Mouse (Mus musculus) CH12.LX (cell line): ENCODE results near the gene Vps35l. TPM values are rescaled to one million over a fixed set of nuclear protein-coding genes. Genes with fewer than 3 reads are reported as not detected.

Source experiments
- DNase-seq: peaks from one replicate; pipeline ENCODE4 v3.0.0-alpha.2; 2013; ENCODE audit errors: extremely low read depth
- H3K27ac ChIP-seq: 2 replicates; pipeline ENCODE4 v1.5.1; 2012; ENCODE audit warnings: low read depth, mild to moderate bottlenecking, control low read depth, moderate library complexity; ENCODE audit not compliant: insufficient read depth
- H3K27me3 ChIP-seq: replicated peaks from 2 replicates; pipeline ENCODE3; 2012; ENCODE audit warnings: inconsistent platforms
- H3K36me3 ChIP-seq, 2 experiments: replicated peaks in 1 of 2; 2 replicates each; pipeline versions ENCODE3 to v1.6.1; 2012; ENCODE audit warnings: inconsistent platforms in 1 of 2, low read length in 1 of 2, mild to moderate bottlenecking in 1 of 2, mixed read lengths in 1 of 2, moderate library complexity in 1 of 2; ENCODE audit not compliant: control insufficient read depth in 1 of 2, insufficient read depth in 1 of 2
- H3K4me1 ChIP-seq, 2 experiments: 2 replicates each; pipeline ENCODE4 v1.6.1; 2012; ENCODE audit warnings: inconsistent platforms in 1 of 2, moderate library complexity in 1 of 2; ENCODE audit not compliant: insufficient read depth in 2 of 2, control insufficient read depth in 1 of 2
- H3K4me2 ChIP-seq: 2 replicates; pipeline ENCODE4 v1.6.1; 2012; ENCODE audit warnings: low read depth, mild to moderate bottlenecking, control low read depth; ENCODE audit not compliant: poor library complexity, insufficient read depth, severe bottlenecking
- H3K4me3 ChIP-seq, 3 experiments: fragments of 150-350 bp in 1 of 3; sonication (generic) in 1 of 3; replicated peaks in 1 of 3; 2 replicates each; pipeline versions ENCODE3 to v1.5.1; 2011 to 2012; ENCODE audit warnings: low read depth in 2 of 3, low read length in 2 of 3, mild to moderate bottlenecking in 2 of 3, moderate library complexity in 2 of 3, control low read depth in 1 of 3, improper control_type of control experiment in 1 of 3, inconsistent platforms in 1 of 3, mixed read lengths in 1 of 3; ENCODE audit not compliant: poor library complexity in 1 of 3
- H3K79me2 ChIP-seq: replicated peaks from 2 replicates; pipeline ENCODE4 v1.6.1; 2012; ENCODE audit warnings: mild to moderate bottlenecking, moderate library complexity; ENCODE audit not compliant: control insufficient read depth, poor library complexity, insufficient read depth, severe bottlenecking; ENCODE audit errors: extremely low read depth
- H3K9ac ChIP-seq: 2 replicates; pipeline ENCODE4 v1.6.1; 2012; ENCODE audit warnings: low read depth, mild to moderate bottlenecking, control low read depth, moderate library complexity; ENCODE audit not compliant: insufficient read depth
- H3K9me3 ChIP-seq: replicated peaks from 2 replicates; pipeline ENCODE3; 2012; ENCODE audit warnings: low read length, inconsistent platforms, mixed read lengths
- CHD1 ChIP-seq: IDR thresholded peaks from 2 replicates; pipeline ENCODE4 v1.6.1; 2012; ENCODE audit warnings: low read depth, low read length, improper control_type of control experiment, inconsistent platforms
- CHD2 ChIP-seq: IDR thresholded peaks from 2 replicates; pipeline ENCODE4 v1.6.1; 2011; ENCODE audit warnings: low read length, improper control_type of control experiment
- CTCF ChIP-seq, 2 experiments: IDR thresholded peaks in 1 of 2; conservative IDR thresholded peaks in 1 of 2; 2 replicates each; pipeline ENCODE4 v1.5.1; 2011 to 2012; ENCODE audit warnings: low read depth in 2 of 2, low read length in 2 of 2, improper control_type of control experiment in 1 of 2, inconsistent platforms in 1 of 2, mild to moderate bottlenecking in 1 of 2, moderate library complexity in 1 of 2
- ELF1 ChIP-seq: IDR thresholded peaks from 2 replicates; pipeline ENCODE4 v1.6.1; 2014; ENCODE audit warnings: low read depth, mild to moderate bottlenecking, inconsistent platforms, low read length, improper control_type of control experiment
- EP300 ChIP-seq: IDR thresholded peaks from 2 replicates; pipeline ENCODE4 v1.6.1; 2011; ENCODE audit warnings: low read length, improper control_type of control experiment
- IRF4 ChIP-seq: IDR thresholded peaks from 2 replicates; pipeline ENCODE4 v1.6.1; 2014; ENCODE audit warnings: low read depth, mild to moderate bottlenecking, inconsistent platforms, low read length, improper control_type of control experiment
- JUN ChIP-seq: IDR thresholded peaks from 2 replicates; pipeline ENCODE4 v1.6.1; 2011; ENCODE audit warnings: low read depth, mild to moderate bottlenecking, low read length, improper control_type of control experiment, moderate library complexity; ENCODE audit not compliant: insufficient read depth
- MAFK ChIP-seq: IDR thresholded peaks from 2 replicates; pipeline ENCODE4 v1.6.1; 2011; ENCODE audit warnings: low read length, improper control_type of control experiment; ENCODE audit not compliant: insufficient replicate concordance
- MAX ChIP-seq: IDR thresholded peaks from 2 replicates; pipeline ENCODE4 v1.6.1; 2011; ENCODE audit warnings: low read length, improper control_type of control experiment
- MAZ ChIP-seq: IDR thresholded peaks from 2 replicates; pipeline ENCODE4 v1.6.1; 2012; ENCODE audit warnings: low read depth, mild to moderate bottlenecking, inconsistent platforms, low read length, improper control_type of control experiment, moderate library complexity
- MXI1 ChIP-seq: IDR thresholded peaks from 2 replicates; pipeline ENCODE4 v1.6.1; 2011; ENCODE audit warnings: mild to moderate bottlenecking, low read depth, low read length, improper control_type of control experiment
- NELFE ChIP-seq: IDR thresholded peaks from 2 replicates; pipeline ENCODE4 v1.6.1; 2011; ENCODE audit warnings: low read depth, low read length, improper control_type of control experiment
- PAX5 ChIP-seq: IDR thresholded peaks from 2 replicates; pipeline ENCODE4 v1.6.1; 2012; ENCODE audit warnings: low read length, inconsistent platforms, mixed read lengths
- POLR2A ChIP-seq: IDR thresholded peaks from 2 replicates; pipeline ENCODE4 v1.6.1; 2011; ENCODE audit warnings: low read depth, mild to moderate bottlenecking, improper control_type of control experiment, low read length
- POLR2AphosphoS2 ChIP-seq: IDR thresholded peaks from 2 replicates; pipeline ENCODE4 v1.6.1; 2011; ENCODE audit warnings: low read depth, low read length, improper control_type of control experiment
- SIN3A ChIP-seq: IDR thresholded peaks from 2 replicates; pipeline ENCODE4 v1.6.1; 2012; ENCODE audit warnings: low read length, improper control_type of control experiment, inconsistent platforms
- TCF12 ChIP-seq: IDR thresholded peaks from 2 replicates; pipeline ENCODE4 v1.6.1; 2014; ENCODE audit warnings: low read depth, mild to moderate bottlenecking, inconsistent platforms, low read length, improper control_type of control experiment
- USF2 ChIP-seq: conservative IDR thresholded peaks from 2 replicates; pipeline ENCODE4 v1.6.1; 2011; ENCODE audit warnings: low read depth, low read length, improper control_type of control experiment
- ZC3H11A ChIP-seq: IDR thresholded peaks from 2 replicates; pipeline ENCODE4 v1.6.1; 2012; ENCODE audit warnings: low read depth, mild to moderate bottlenecking, inconsistent platforms, low read length, improper control_type of control experiment
- ZNF384 ChIP-seq: IDR thresholded peaks from 2 replicates; pipeline ENCODE4 v1.6.1; 2012; ENCODE audit warnings: low read depth, low read length, improper control_type of control experiment, inconsistent platforms
- dilution Hi-C: fragments of 300-500 bp; cut with MboI; formaldehyde crosslinking; loops from 2 replicates; pipeline ENCODE4 v1.14.3; 2020; ENCODE audit warnings: low sequenced_read_pairs; ENCODE audit not compliant: extremely low pct_unique_long_range_greater_than_20kb, extremely low pct_ligation_motif_present
- in situ Hi-C: fragments of 300-500 bp; cut with MboI; formaldehyde crosslinking; loops from 3 replicates; pipeline ENCODE4 v1.14.3; 2019; ENCODE audit warnings: low sequenced_read_pairs, low pct_ligation_motif_present, low pct_unique_long_range_greater_than_20kb, mixed read lengths
- polyA plus RNA-seq: library from polyadenylated mRNA; unstranded; fragments of >175 nt; gene quantifications from 2 replicates; pipeline ENCODE4 v1.2.1, GENCODE M21; 2012; ENCODE audit warnings: low read depth; ENCODE audit not compliant: insufficient read length
- total RNA-seq, 2 experiments: library from RNA; depleted of rRNA; stranded (reverse); fragments of 300-350 nt in 1 of 2; fragments of >200 nt in 1 of 2; gene quantifications; 2 replicates each; pipeline ENCODE4 v1.2.3; 2012 to 2014

Vps35l gene
- total and polyA plus RNA-seq, 3 experiments = 43.9 to 57.7 (median 54.7) TPM

DNA sequence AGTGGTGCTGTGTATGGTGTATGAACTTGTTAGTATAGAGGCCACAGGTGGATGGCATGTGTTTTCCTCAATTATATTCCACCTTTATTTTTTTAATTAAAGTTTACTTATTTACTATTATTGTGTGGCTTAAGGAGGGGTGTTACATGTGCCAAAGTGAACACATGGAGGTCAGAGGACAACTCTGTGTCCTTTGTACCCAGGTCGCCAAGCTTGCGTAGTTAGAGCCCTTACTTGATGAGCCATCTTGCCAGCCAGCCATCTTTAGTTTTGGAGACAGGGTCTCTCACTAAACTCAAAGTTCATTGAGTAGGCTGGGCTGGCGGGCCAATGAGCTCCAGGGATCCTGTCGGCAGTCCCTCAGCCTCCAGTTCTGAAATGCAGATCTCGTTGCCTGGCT lies 47.3 kb downstream of the Vps35l start:
- no peak overlapping the region for H3K27ac ChIP-seq
- in situ Hi-C loops = no loop called here

GRCm38 (mm10) chr7:118788481-118788880 lies 48.5 kb downstream of the Vps35l start:
- no peak for TF ChIP-seq SIN3A
- no peak for TF ChIP-seq JUN
- TF ChIP-seq PAX5 = no peak
- TF ChIP-seq ZNF384 = no peak
- TF ChIP-seq ZC3H11A = no peak
- TF ChIP-seq MAX = no peak
- TF ChIP-seq EP300 = no peak
- TF ChIP-seq MAFK = no peak
- H3K79me2 ChIP-seq = no peaks in the 10 kb centered on the region
- dilution Hi-C loops (no loop called here), in situ Hi-C loops (no loop called here)
- peaks cover 15 to 76% of the 10 kb centered on the region in 2 experiments for H3K36me3 ChIP-seq
- H3K9me3 ChIP-seq = no peaks in the 10 kb centered on the region
- H3K9ac ChIP-seq = no peak overlapping the region
- H3K27ac ChIP-seq = no peak overlapping the region
- H3K4me1 ChIP-seq = peaks cover 0 to 3% of the 10 kb centered on the region in 2 experiments; a peak in 2 of 4 replicates
- no peak for DNase-seq
- H3K4me3 ChIP-seq = no peak overlapping the region
- no peaks in the 10 kb centered on the region for H3K27me3 ChIP-seq
- no peak overlapping the region for H3K4me2 ChIP-seq

More for the DNA sequence above, 47.3 kb downstream of the Vps35l start:
- no peaks in the 10 kb centered on the region for H3K79me2 ChIP-seq
- H3K4me2 ChIP-seq = no peak overlapping the region
- dilution Hi-C loops = no loop called here
- TF ChIP-seq MAX (no peak), MAFK (no peak), EP300 (no peak), TCF12 (no peak), POLR2A (no peak), CTCF (conservative IDR thresholded peaks at IDR 0.05 in 1 of 2, IDR thresholded peaks at IDR 0.05 in 1 of 2; ENCODE audit: low read depth in 2 of 2, low read length in 2 of 2) (no peak), NELFE (no peak), CHD1 (no peak), IRF4 (no peak), ELF1 (no peak), MAZ (no peak), USF2 (no peak), CHD2 (no peak), POLR2AphosphoS2 (no peak), MXI1 (no peak)
- H3K4me3 ChIP-seq = no peak overlapping the region
- H3K36me3 ChIP-seq = peaks cover 12 to 78% of the 10 kb centered on the region in 2 experiments
- H3K27me3 ChIP-seq = no peaks in the 10 kb centered on the region
- DNase-seq = no peak
- peaks cover 0 to 3% of the 10 kb centered on the region in 2 experiments; a peak in 2 of 4 replicates for H3K4me1 ChIP-seq
- no peaks in the 10 kb centered on the region for H3K9me3 ChIP-seq
- H3K9ac ChIP-seq = no peak overlapping the region
